ENCODE assay signal across 12 mouse cellular contexts in the genomic region with DNA sequence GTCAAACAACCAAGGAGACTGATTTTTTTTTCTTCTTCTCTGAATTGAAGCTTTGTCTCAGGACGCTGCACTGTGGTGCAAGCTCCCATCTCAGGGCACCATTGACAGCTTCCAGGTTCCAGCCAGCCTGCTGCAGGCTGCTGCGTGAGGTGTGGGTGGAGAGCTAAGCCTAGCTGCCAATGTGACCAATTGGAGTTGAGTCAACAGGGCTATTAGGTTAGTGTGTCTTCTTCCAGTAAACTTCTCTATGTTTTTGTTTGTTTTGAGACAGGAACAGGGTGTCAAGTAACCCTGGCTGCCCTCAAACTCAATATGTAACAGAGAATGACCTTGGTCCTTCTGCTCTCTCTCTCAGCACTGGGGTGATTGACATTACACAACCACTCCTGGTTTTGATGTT.
DNase-seq lines count a peak whose midpoint lies in the region; ATAC-seq and TF ChIP-seq lines count a peak whose summit lies in the region.
"Had no signal": no experiment of that assay in that cellular context is flagged by ENCODE, and none has a peak within 500 bp of the region (broad histone marks: within the 10 kb centered on the region; RNA-seq: fewer than 3 reads in every experiment).

No protein-coding gene starts in this region.

- WGBS in liver, embryonic 14.5 days (ENCODE audit: insufficient replicate concordance), result 48% methylated on average over 2 of the region's 2 CpGs
- 66% methylated on average over 2 of the region's 2 CpGs for WGBS in midbrain, embryonic 15.5 days

- H3K4me1 ChIP-seq in liver, embryonic 14.5 days (replicated peaks; ENCODE audit: control insufficient read depth in 2 of 2, insufficient read depth in 2 of 2, low read length in 1 of 2), result peaks cover 0 to 11% of the 10 kb centered on the region in 2 experiments; a peak in 2 of 4 replicates
- no peaks in the 10 kb centered on the region for H3K4me1 ChIP-seq in midbrain, embryonic 15.5 days

- no peaks in the 10 kb centered on the region for H3K9me3 ChIP-seq in liver, embryonic 14.5 days (ENCODE audit: control insufficient read depth, low read length)
- no peaks in the 10 kb centered on the region for H3K9me3 ChIP-seq in midbrain, embryonic 15.5 days
- H3K9me3 ChIP-seq: midbrain, embryonic 13.5 days had no signal

- TF ChIP-seq CTCF in gastrocnemius, adult 2 months (IDR thresholded peaks at IDR 0.05), result no peak
- no peak for TF ChIP-seq CTCF in liver, embryonic 14.5 days (IDR thresholded peaks at IDR 0.05; ENCODE audit: low read depth)

- H3K4me3 ChIP-seq in gastrocnemius, adult 2 months, result peak overlapping the region; percentile 29
- no peak overlapping the region for H3K4me3 ChIP-seq in liver, embryonic 14.5 days (ENCODE audit: insufficient read depth in 1 of 2, low read depth in 2 of 2, low read length in 2 of 2)
- H3K4me3 ChIP-seq in midbrain, embryonic 15.5 days, result no peak overlapping the region
- H3K4me3 ChIP-seq: erythroblast, embryonic 14.5 days; midbrain, embryonic 13.5 days had no signal

- H3K27ac ChIP-seq in gastrocnemius, adult 2 months, result no peak overlapping the region
- no peak overlapping the region for H3K27ac ChIP-seq in liver, embryonic 14.5 days
- H3K27ac ChIP-seq in midbrain, embryonic 15.5 days, result no peak overlapping the region
- H3K27ac ChIP-seq: midbrain, embryonic 13.5 days had no signal

- no peaks in the 10 kb centered on the region for H3K27me3 ChIP-seq in liver, embryonic 14.5 days (ENCODE audit: control insufficient read depth, insufficient read depth, low read length)
- H3K27me3 ChIP-seq in midbrain, embryonic 15.5 days (replicated peaks), result no peaks in the 10 kb centered on the region
- H3K27me3 ChIP-seq: midbrain, embryonic 13.5 days had no signal

- intact Hi-C loops in gastrocnemius, adult 2 months (cut with DNase I), result no loop called here

- DNase-seq in gastrocnemius, adult 2 months, result peak; percentile 16
- DNase-seq in gastrocnemius, postnatal 25 days, result no peak
- DNase-seq in urinary bladder, postnatal 14 days (ENCODE audit: low spot score), result peak; percentile 10
- no peak for DNase-seq in urinary bladder, postnatal 10 days (ENCODE audit: low spot score)
- peak in 1 of 3 experiments; percentile 18 for DNase-seq in liver, embryonic 14.5 days (ENCODE audit: low read depth in 3 of 3, low spot score in 3 of 3)
- DNase-seq in cerebellum, postnatal 4 days (ENCODE audit: low spot score in 2 of 2), result no peak
- no peak for DNase-seq in embryo, embryonic 10.5 days (ENCODE audit: low spot score)
- DNase-seq: cerebellum, adult 9-10 months had no signal

- no peak for TF ChIP-seq EP300 in liver, embryonic 14.5 days (IDR thresholded peaks at IDR 0.05; ENCODE audit: low read depth)

- no peaks in the 10 kb centered on the region for H3K36me3 ChIP-seq in liver, embryonic 14.5 days (replicated peaks; ENCODE audit: control insufficient read depth, insufficient read depth, low read depth)
- no peaks in the 10 kb centered on the region for H3K36me3 ChIP-seq in midbrain, embryonic 15.5 days (replicated peaks)
- H3K36me3 ChIP-seq: midbrain, embryonic 13.5 days had no signal

- H3K9ac ChIP-seq in liver, embryonic 14.5 days (replicated peaks), result no peak overlapping the region
- H3K9ac ChIP-seq in midbrain, embryonic 15.5 days, result no peak overlapping the region
- H3K9ac ChIP-seq: midbrain, embryonic 13.5 days had no signal

- ATAC-seq in liver, embryonic 14.5 days (ENCODE audit: insufficient read depth), result peak; percentile 84
- no peak for ATAC-seq in midbrain, embryonic 15.5 days (replicated peaks)
- ATAC-seq: midbrain, embryonic 13.5 days had no signal

- no peak overlapping the region for H3K4me2 ChIP-seq in liver, embryonic 14.5 days (ENCODE audit: low read depth)
- no peak overlapping the region for H3K4me2 ChIP-seq in midbrain, embryonic 15.5 days
- H3K4me2 ChIP-seq: heart, embryonic 11.5 days; midbrain, embryonic 13.5 days had no signal

Comparison
In these comparisons a context has a peak if more than half of its experiments do, and no peak if none do; other contexts are left out.
1. DNase-seq: peak in gastrocnemius, adult 2 months (single experiment) and urinary bladder, postnatal 14 days (single experiment); none in gastrocnemius, postnatal 25 days (single experiment), urinary bladder, postnatal 10 days (single experiment), cerebellum, postnatal 4 days (0 of 2) and embryo, embryonic 10.5 days (single experiment).